Mouse (Mus musculus): ENCODE measurements around the gene Gfy.
"Not testable (repeated sequence)": the region's sequence is repeated elsewhere in the genome, so short reads cannot be mapped to it uniquely, and the experiment has no call there.

Gfy gene

GRCm38 (mm10) chr7:45165701-45166100 is 13.7 kb downstream of the Gfy start:
- DNase-seq = no peak

- peak; percentile 56 to 58 for DNase-seq
Observed at GRCm38 (mm10) chr7:45164833-45165232, 14.5 kb downstream of the Gfy start.

- peak; percentile 81 to 86 for DNase-seq
Observed at GRCm38 (mm10) chr7:45163735-45164490, 15.5 kb downstream of the Gfy start, which contains the start of gene Slc17a7. Slc17a7 (plus strand) TSS chr7:45163949.

GRCm38 (mm10) chr7:45162996-45163615 is 16.3 kb downstream of the Gfy start:
- DNase-seq = no peak

- no peak for DNase-seq
Observed at GRCm38 (mm10) chr7:45162551-45162950, 16.8 kb downstream of the Gfy start.

- peak; percentile 100 for DNase-seq
Observed at GRCm38 (mm10) chr7:45161612-45162473, 17.5 kb downstream of the Gfy start.

- no peak for DNase-seq
Observed at GRCm38 (mm10) chr7:45160866-45161265, 18.5 kb downstream of the Gfy start.

GRCm38 (mm10) chr7:45160316-45160800 is 19.0 kb downstream of the Gfy start:
- no peak for DNase-seq

- no peak for DNase-seq
Observed at GRCm38 (mm10) chr7:45158991-45159390, 20.4 kb downstream of the Gfy start.

- DNase-seq = peak in 1 of 2 experiments; percentile 19
Observed at GRCm38 (mm10) chr7:45157459-45157858, 21.9 kb downstream of the Gfy start.

- DNase-seq = peak in 1 of 2 experiments; percentile 7
Observed at GRCm38 (mm10) chr7:45156206-45156605, 23.2 kb downstream of the Gfy start.

GRCm38 (mm10) chr7:45155590-45155989 is 23.8 kb downstream of the Gfy start:
- peak in 1 of 2 experiments; percentile 17 for DNase-seq

GRCm38 (mm10) chr7:45154993-45155514 is 24.3 kb downstream of the Gfy start:
- DNase-seq = peak; percentile 79 to 85

- peak; percentile 99 for DNase-seq
Observed at GRCm38 (mm10) chr7:45154096-45154992, 25.0 kb downstream of the Gfy start, which contains the start of the genes Pih1d1 and Aldh16a1. Pih1d1 (plus strand) TSS chr7:45154303. Aldh16a1 (minus strand) TSS chr7:45154584.

- DNase-seq = no peak
Observed at GRCm38 (mm10) chr7:45153586-45153985, 25.8 kb downstream of the Gfy start.

GRCm38 (mm10) chr7:45153052-45153451 is 26.3 kb downstream of the Gfy start:
- not testable (repeated sequence) for DNase-seq

GRCm38 (mm10) chr7:45151303-45151702 is 28.1 kb downstream of the Gfy start:
- DNase-seq = peak in 1 of 2 experiments; percentile 25

- no peak for DNase-seq
Observed at GRCm38 (mm10) chr7:45150321-45150720, 29.0 kb downstream of the Gfy start.

- peak in 1 of 2 experiments; percentile 29 for DNase-seq
Observed at GRCm38 (mm10) chr7:45149545-45149944, 29.8 kb downstream of the Gfy start.

GRCm38 (mm10) chr7:45148534-45149098 is 30.8 kb downstream of the Gfy start:
- peak in 1 of 2 experiments; percentile 7 for DNase-seq

GRCm38 (mm10) chr7:45147899-45148298 is 31.5 kb downstream of the Gfy start:
- no peak for DNase-seq
